Mouse (Mus musculus) layer of hippocampus, adult 8-10 months (tissue): ENCODE data around the gene Iqcb1. TPM values are rescaled to one million over a fixed set of nuclear protein-coding genes. Genes with fewer than 3 reads are reported as not detected.
A peak's percentile ranks its signal among the peaks of the same experiment; 100 is the strongest.
"Not testable (repeated sequence)": the region's sequence is repeated elsewhere in the genome, so short reads cannot be mapped to it uniquely, and the experiment has no call there.

Experiments used
- DNase-seq, 2 experiments: peaks; one replicate each; pipeline ENCODE4 v3.0.0; 2022; ENCODE audit warnings: low spot score in 2 of 2
- total RNA-seq, 4 experiments: library from RNA; stranded (reverse); gene quantifications; 2 replicates each; pipeline ENCODE4 v1.2.4; 2022

Iqcb1 gene
- total RNA-seq = 10 to 100 TPM; 50.2 to 55.2 (median 53.1) TPM

GRCm38 (mm10) chr16:36828054-36828786 lies at the start of gene Iqcb1:
Gene Iqcb1 (plus strand): TSS chr16:36828385.
- DNase-seq = peak; percentile 70 to 80

- DNase-seq = peak in 1 of 2 experiments; percentile 9
Measured at GRCm38 (mm10) chr16:36784146-36784545, 44.0 kb upstream of the Iqcb1 start.

GRCm38 (mm10) chr16:36784594-36785313 lies 43.4 kb upstream of the Iqcb1 start, which contains the start of gene Slc15a2:
Gene Slc15a2 (minus strand): TSS chr16:36784962.
- peak; percentile 40 to 43 for DNase-seq

- no peak for DNase-seq
Measured at GRCm38 (mm10) chr16:36786466-36786865, 41.7 kb upstream of the Iqcb1 start.

GRCm38 (mm10) chr16:36790166-36790565 lies 38.0 kb upstream of the Iqcb1 start:
- DNase-seq = no peak

GRCm38 (mm10) chr16:36794976-36795375 lies 33.2 kb upstream of the Iqcb1 start:
- no peak for DNase-seq

GRCm38 (mm10) chr16:36798334-36798733 lies 29.9 kb upstream of the Iqcb1 start:
- no peak for DNase-seq

GRCm38 (mm10) chr16:36802361-36802760 lies 25.8 kb upstream of the Iqcb1 start:
- no peak for DNase-seq

- no peak for DNase-seq
Measured at GRCm38 (mm10) chr16:36808616-36809015, 19.6 kb upstream of the Iqcb1 start.

- DNase-seq = no peak
Measured at GRCm38 (mm10) chr16:36813680-36814079, 14.5 kb upstream of the Iqcb1 start.

- no peak for DNase-seq
Measured at GRCm38 (mm10) chr16:36816916-36817315, 11.3 kb upstream of the Iqcb1 start.

- DNase-seq = peak; percentile 82 to 83
Measured at GRCm38 (mm10) chr16:36817321-36817926, 10.8 kb upstream of the Iqcb1 start.

GRCm38 (mm10) chr16:36820016-36820415 lies 8.2 kb upstream of the Iqcb1 start:
- DNase-seq = no peak

GRCm38 (mm10) chr16:36820747-36821146 lies 7.4 kb upstream of the Iqcb1 start:
- DNase-seq = no peak

GRCm38 (mm10) chr16:36821474-36821873 lies 6.7 kb upstream of the Iqcb1 start:
- DNase-seq = no peak

- no peak for DNase-seq
Measured at GRCm38 (mm10) chr16:36827611-36828053, 553 bp upstream of the Iqcb1 start.

GRCm38 (mm10) chr16:36828820-36829219 lies 635 bp downstream of the Iqcb1 start:
- DNase-seq = no peak

- not testable (repeated sequence) for DNase-seq
Measured at GRCm38 (mm10) chr16:36846894-36847293, 18.7 kb downstream of the Iqcb1 start.

- no peak for DNase-seq
Measured at GRCm38 (mm10) chr16:36851202-36851601, 23.0 kb downstream of the Iqcb1 start.

- DNase-seq = no peak
Measured at GRCm38 (mm10) chr16:36863585-36863984, 35.4 kb downstream of the Iqcb1 start.

- no peak for DNase-seq
Measured at GRCm38 (mm10) chr16:36869442-36869841, 41.3 kb downstream of the Iqcb1 start.
